Mouse (Mus musculus): ENCODE data around the gene Usmg5.
A peak's percentile ranks its signal among the peaks of the same experiment; 100 is the strongest.

Usmg5 gene

GRCm38 (mm10) chr19:47049840-47050239, 40.6 kb downstream of the Usmg5 start:
- peak overlapping the region; percentile 98 for H3K4me3 ChIP-seq (replicated peaks; ENCODE audit: low read length)
- no peaks in the 10 kb centered on the region for H3K9me3 ChIP-seq (ENCODE audit: low read length)
- no peaks in the 10 kb centered on the region for H3K27me3 ChIP-seq (ENCODE audit: insufficient read depth, low read length)
- peaks cover 42% of the 10 kb centered on the region for H3K36me3 ChIP-seq (ENCODE audit: insufficient read depth, low read length)
- TF ChIP-seq CTCF (conservative IDR thresholded peaks at IDR 0.05; ENCODE audit: low read length) (no peak), NANOG (IDR thresholded peaks at IDR 0.05; ENCODE audit: borderline replicate concordance, low read length) (no peak), POU5F1 (IDR thresholded peaks at IDR 0.05; ENCODE audit: borderline replicate concordance, low read length) (no peak)
- H3K4me1 ChIP-seq (replicated peaks; ENCODE audit: low read depth, low read length) = peaks cover 47% of the 10 kb centered on the region

DNA sequence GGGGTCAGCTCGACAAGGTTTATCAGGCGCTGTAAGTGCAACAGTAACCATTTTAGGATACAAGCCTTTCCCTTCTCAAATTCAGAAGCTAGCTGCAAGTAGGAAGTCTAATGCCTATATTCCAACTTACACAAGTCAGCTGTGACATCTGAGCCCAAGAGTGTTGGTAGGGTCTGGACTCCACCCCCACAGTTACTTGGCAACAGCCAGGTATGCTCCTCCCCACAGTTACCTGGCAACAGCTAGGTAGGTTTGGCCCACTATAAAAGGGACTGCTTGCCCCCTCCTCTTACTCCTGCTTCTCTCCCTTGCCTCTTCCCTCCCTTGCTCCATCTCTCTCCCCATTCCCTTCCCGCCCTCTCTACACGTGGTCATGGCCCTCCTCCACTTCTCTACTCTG, 41.4 kb downstream of the Usmg5 start:
- H3K27me3 ChIP-seq (ENCODE audit: insufficient read depth, low read length) = no peaks in the 10 kb centered on the region
- peak overlapping the region; percentile 98 for H3K4me3 ChIP-seq (replicated peaks; ENCODE audit: low read length)
- peaks cover 50% of the 10 kb centered on the region for H3K36me3 ChIP-seq (ENCODE audit: insufficient read depth, low read length)
- TF ChIP-seq NANOG (IDR thresholded peaks at IDR 0.05; ENCODE audit: borderline replicate concordance, low read length) = no peak
- TF ChIP-seq POU5F1 (IDR thresholded peaks at IDR 0.05; ENCODE audit: borderline replicate concordance, low read length) = no peak
- no peak for TF ChIP-seq CTCF (conservative IDR thresholded peaks at IDR 0.05; ENCODE audit: low read length)
- peaks cover 53% of the 10 kb centered on the region for H3K4me1 ChIP-seq (replicated peaks; ENCODE audit: low read depth, low read length)
- H3K9me3 ChIP-seq (ENCODE audit: low read length) = no peaks in the 10 kb centered on the region

DNA sequence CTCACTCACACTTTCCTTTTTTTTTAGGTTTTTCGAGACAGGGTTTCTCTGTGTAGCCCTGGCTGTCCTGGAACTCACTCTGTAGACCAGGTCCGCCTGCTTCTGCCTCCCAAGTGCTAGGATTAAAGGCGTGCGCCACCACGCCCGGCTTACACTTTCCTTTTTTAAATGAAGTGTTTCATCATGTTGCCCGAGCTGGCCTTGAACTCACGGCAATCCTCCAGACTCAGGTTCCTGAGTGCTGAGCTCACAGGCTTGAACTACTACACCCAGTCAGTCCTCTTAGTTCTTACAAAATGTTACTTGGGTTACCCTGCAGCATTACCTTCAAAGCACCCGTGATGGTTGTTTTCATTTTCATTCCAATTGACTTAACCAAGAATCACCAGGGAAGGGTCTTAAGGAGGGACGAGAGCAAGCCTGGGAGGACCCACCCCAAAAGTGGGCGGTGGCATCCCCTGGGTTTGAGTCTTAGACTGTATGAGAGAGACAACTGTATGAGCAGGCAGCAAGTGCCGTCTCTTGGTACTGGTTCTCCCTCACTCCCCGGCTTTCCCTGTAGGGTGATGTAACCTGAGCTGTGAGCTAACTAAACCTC, 43.1 kb downstream of the Usmg5 start:
- Histone ChIP-seq H3K4me1 (replicated peaks; ENCODE audit: low read depth, low read length) (peaks cover 60% of the 10 kb centered on the region), H3K27me3 (ENCODE audit: insufficient read depth, low read length) (no peaks in the 10 kb centered on the region), H3K9me3 (ENCODE audit: low read length) (no peaks in the 10 kb centered on the region), H3K4me3 (replicated peaks; ENCODE audit: low read length) (no peak overlapping the region), H3K36me3 (ENCODE audit: insufficient read depth, low read length) (peaks cover 65% of the 10 kb centered on the region)
- TF ChIP-seq NANOG (IDR thresholded peaks at IDR 0.05; ENCODE audit: borderline replicate concordance, low read length) = no peak
- no peak for TF ChIP-seq POU5F1 (IDR thresholded peaks at IDR 0.05; ENCODE audit: borderline replicate concordance, low read length)
- TF ChIP-seq CTCF (conservative IDR thresholded peaks at IDR 0.05; ENCODE audit: low read length) = no peak

GRCm38 (mm10) chr19:47046343-47046742, 44.1 kb downstream of the Usmg5 start:
- Histone ChIP-seq H3K9me3 (ENCODE audit: low read length) (no peaks in the 10 kb centered on the region), H3K36me3 (ENCODE audit: insufficient read depth, low read length) (peaks cover 75% of the 10 kb centered on the region), H3K27me3 (ENCODE audit: insufficient read depth, low read length) (no peaks in the 10 kb centered on the region), H3K4me1 (replicated peaks; ENCODE audit: low read depth, low read length) (peaks cover 60% of the 10 kb centered on the region), H3K4me3 (replicated peaks; ENCODE audit: low read length) (no peak overlapping the region)
- TF ChIP-seq POU5F1 (IDR thresholded peaks at IDR 0.05; ENCODE audit: borderline replicate concordance, low read length) = no peak
- no peak for TF ChIP-seq NANOG (IDR thresholded peaks at IDR 0.05; ENCODE audit: borderline replicate concordance, low read length)
- TF ChIP-seq CTCF (conservative IDR thresholded peaks at IDR 0.05; ENCODE audit: low read length) = no peak

- H3K4me1 ChIP-seq (replicated peaks; ENCODE audit: low read depth, low read length) = peaks cover 61% of the 10 kb centered on the region
- no peak overlapping the region for H3K4me3 ChIP-seq (replicated peaks; ENCODE audit: low read length)
- no peak for TF ChIP-seq NANOG (IDR thresholded peaks at IDR 0.05; ENCODE audit: borderline replicate concordance, low read length)
- TF ChIP-seq POU5F1 (IDR thresholded peaks at IDR 0.05; ENCODE audit: borderline replicate concordance, low read length) = no peak
- peak; percentile 21 for TF ChIP-seq CTCF (conservative IDR thresholded peaks at IDR 0.05; ENCODE audit: low read length)
- H3K36me3 ChIP-seq (ENCODE audit: insufficient read depth, low read length) = peaks cover 97% of the 10 kb centered on the region
- no peaks in the 10 kb centered on the region for H3K9me3 ChIP-seq (ENCODE audit: low read length)
- H3K27me3 ChIP-seq (ENCODE audit: insufficient read depth, low read length) = no peaks in the 10 kb centered on the region
Observed at GRCm38 (mm10) chr19:47043608-47044007, 46.8 kb downstream of the Usmg5 start.

DNA sequence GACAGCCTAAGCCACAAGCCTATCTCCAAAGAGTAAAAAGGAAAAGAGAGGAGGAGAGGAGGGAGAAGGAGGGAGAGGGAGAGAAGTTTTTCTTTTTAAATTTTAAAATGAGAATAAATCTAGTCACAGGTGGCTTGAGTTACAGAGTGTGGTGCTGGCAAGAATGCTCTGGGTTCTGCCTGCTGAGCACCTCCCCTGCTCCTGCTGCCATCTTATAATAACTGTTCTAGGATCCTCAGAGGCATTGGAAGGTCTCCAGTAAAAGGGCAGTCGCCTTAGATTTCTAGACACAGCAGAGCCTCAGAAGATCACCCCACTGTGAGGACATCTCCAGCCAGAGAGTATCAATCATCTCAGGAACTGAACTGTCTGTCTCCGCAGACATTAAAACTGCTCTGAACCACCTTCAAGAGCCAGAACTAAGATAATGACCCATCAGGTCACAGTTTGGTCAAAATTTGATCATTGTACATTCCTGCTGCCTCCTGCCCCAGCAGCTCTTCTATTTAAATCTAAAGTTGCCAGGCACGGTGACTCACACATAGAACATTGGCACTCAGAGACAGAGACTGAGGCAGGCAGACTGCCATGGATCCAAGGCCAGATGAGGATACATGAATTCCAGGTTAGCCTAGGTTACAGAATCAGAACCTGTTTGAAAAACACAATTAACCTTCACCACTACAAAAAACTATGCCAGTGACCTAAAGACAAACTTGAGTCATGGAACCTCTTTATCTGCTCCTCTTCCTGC, 49.5 kb downstream of the Usmg5 start:
- Histone ChIP-seq H3K4me1 (replicated peaks; ENCODE audit: low read depth, low read length) (peaks cover 36% of the 10 kb centered on the region), H3K4me3 (replicated peaks; ENCODE audit: low read length) (no peak overlapping the region), H3K27me3 (ENCODE audit: insufficient read depth, low read length) (no peaks in the 10 kb centered on the region), H3K9me3 (ENCODE audit: low read length) (no peaks in the 10 kb centered on the region), H3K36me3 (ENCODE audit: insufficient read depth, low read length) (peaks cover 96% of the 10 kb centered on the region)
- TF ChIP-seq POU5F1 (IDR thresholded peaks at IDR 0.05; ENCODE audit: borderline replicate concordance, low read length) (no peak), CTCF (conservative IDR thresholded peaks at IDR 0.05; ENCODE audit: low read length) (no peak), NANOG (IDR thresholded peaks at IDR 0.05; ENCODE audit: borderline replicate concordance, low read length) (no peak)

- Histone ChIP-seq H3K4me1 (replicated peaks; ENCODE audit: low read depth, low read length) (peaks cover 19% of the 10 kb centered on the region), H3K36me3 (ENCODE audit: insufficient read depth, low read length) (peaks cover 97% of the 10 kb centered on the region), H3K27me3 (ENCODE audit: insufficient read depth, low read length) (no peaks in the 10 kb centered on the region), H3K4me3 (replicated peaks; ENCODE audit: low read length) (no peak overlapping the region), H3K9me3 (ENCODE audit: low read length) (no peaks in the 10 kb centered on the region)
- TF ChIP-seq NANOG (IDR thresholded peaks at IDR 0.05; ENCODE audit: borderline replicate concordance, low read length) = no peak
- TF ChIP-seq CTCF (conservative IDR thresholded peaks at IDR 0.05; ENCODE audit: low read length) = no peak
Observed at GRCm38 (mm10) chr19:47036596-47036995, 53.9 kb downstream of the Usmg5 start.

DNA sequence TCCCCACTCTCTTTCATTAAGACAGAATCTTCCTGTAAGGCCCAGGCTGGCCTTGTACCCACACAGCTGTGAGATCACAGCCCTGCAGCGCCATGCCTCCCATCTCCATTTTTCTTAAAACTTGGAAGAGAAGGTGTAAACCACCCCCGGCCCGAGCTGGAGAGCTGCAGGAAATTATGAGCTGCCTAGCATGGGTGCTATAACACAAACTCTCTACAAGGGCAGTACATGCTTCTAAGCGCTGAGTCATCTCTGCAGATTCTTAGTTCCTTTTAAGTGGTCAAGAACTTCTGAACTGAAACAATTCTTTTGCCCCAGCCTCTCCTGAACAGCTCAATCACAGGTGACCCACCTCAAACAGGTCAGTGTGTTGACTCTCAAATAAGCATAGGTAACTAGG, 55.5 kb downstream of the Usmg5 start:
- TF ChIP-seq CTCF (conservative IDR thresholded peaks at IDR 0.05; ENCODE audit: low read length) = no peak
- TF ChIP-seq NANOG (IDR thresholded peaks at IDR 0.05; ENCODE audit: borderline replicate concordance, low read length) = no peak
- TF ChIP-seq POU5F1 (IDR thresholded peaks at IDR 0.05; ENCODE audit: borderline replicate concordance, low read length) = no peak
- Histone ChIP-seq H3K4me1 (replicated peaks; ENCODE audit: low read depth, low read length) (peaks cover 8% of the 10 kb centered on the region), H3K4me3 (replicated peaks; ENCODE audit: low read length) (no peak overlapping the region), H3K36me3 (ENCODE audit: insufficient read depth, low read length) (peaks cover 81% of the 10 kb centered on the region), H3K9me3 (ENCODE audit: low read length) (no peaks in the 10 kb centered on the region), H3K27me3 (ENCODE audit: insufficient read depth, low read length) (no peaks in the 10 kb centered on the region)
